Mouse (Mus musculus) thymus, postnatal 14 days (tissue): ENCODE measurements around the gene Camk2n2.
"Not testable (repeated sequence)": the region's sequence is repeated elsewhere in the genome, so short reads cannot be mapped to it uniquely, and the experiment has no call there.

Experiments used
- DNase-seq: peaks from one replicate; pipeline ENCODE4 v3.0.0; 2021

The Camk2n2 gene

GRCm38 (mm10) chr16:20621191-20621990, at the start of gene Camk2n2:
Gene Camk2n2, minus strand, starts transcription at chr16:20621287.
- DNase-seq = peak; percentile 59

DNA sequence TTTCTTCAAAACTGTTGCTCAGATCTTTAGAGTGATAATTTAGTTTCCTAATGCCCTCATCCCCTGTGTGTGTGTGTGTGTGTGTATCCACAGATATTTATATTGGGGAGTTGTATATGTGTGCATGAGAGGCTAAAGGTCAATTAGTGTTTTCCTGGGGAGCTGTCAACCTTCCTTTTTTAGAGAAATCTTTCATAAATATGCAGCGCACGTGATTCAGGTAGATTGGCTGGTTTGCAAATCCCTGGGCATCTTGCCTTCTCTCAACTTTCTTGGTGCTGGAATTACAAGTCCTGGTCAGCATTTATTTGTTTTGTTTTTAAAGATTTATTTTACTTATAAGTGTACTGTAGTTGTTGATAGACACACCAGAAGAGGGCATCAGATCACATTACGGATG, 49.2 kb upstream of the Camk2n2 start:
- DNase-seq = no peak

GRCm38 (mm10) chr16:20668013-20668412, 46.9 kb upstream of the Camk2n2 start, which contains the start of gene Eif4g1:
Gene Eif4g1, plus strand, starts transcription at chr16:20668313.
- not testable (repeated sequence) for DNase-seq

GRCm38 (mm10) chr16:20657661-20658060, 36.6 kb upstream of the Camk2n2 start:
- DNase-seq = no peak

DNA sequence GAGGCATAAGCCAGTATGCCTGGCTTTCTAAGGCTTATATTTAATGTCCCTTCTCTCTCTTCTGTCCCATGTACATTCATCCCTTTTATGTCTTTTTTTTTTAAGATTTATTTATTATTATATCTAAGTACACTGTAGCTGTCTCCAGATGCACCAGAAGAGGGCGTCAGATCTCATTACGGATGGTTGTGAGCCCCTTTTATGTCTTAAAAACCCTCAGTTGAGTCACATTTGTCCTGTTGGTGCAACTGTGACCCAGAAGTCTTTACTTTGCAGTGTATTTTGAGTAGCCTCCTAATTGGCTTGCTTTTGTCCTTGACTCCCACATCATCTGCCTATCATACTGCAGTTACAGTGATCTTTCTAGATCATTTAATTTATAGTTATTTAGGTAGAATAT, 32.2 kb upstream of the Camk2n2 start:
- no peak for DNase-seq

DNA sequence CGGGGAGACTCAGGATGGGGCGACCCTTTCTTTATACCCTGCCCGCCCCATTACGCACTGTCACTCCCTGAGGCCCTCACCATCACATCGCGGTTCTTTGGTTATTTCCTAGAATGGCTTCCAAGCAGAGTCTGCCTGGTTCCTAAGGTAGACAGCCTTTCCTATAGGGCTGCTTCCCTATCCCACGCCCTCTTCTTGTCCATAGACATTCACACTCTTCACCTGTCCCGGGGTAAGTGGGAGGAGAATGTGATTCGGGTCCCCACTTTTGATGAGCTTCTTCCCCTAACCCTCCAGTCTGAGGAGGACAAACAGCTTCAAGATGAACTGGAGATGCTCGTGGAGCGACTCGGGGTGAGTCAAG, 30.8 kb upstream of the Camk2n2 start:
- no peak for DNase-seq

GRCm38 (mm10) chr16:20651076-20651946, 30.2 kb upstream of the Camk2n2 start, which contains the start of gene Psmd2:
Gene Psmd2, plus strand, starts transcription at chr16:20651652.
- peak; percentile 96 for DNase-seq

- DNase-seq = no peak
Observed at GRCm38 (mm10) chr16:20643911-20644310, 22.8 kb upstream of the Camk2n2 start.

DNA sequence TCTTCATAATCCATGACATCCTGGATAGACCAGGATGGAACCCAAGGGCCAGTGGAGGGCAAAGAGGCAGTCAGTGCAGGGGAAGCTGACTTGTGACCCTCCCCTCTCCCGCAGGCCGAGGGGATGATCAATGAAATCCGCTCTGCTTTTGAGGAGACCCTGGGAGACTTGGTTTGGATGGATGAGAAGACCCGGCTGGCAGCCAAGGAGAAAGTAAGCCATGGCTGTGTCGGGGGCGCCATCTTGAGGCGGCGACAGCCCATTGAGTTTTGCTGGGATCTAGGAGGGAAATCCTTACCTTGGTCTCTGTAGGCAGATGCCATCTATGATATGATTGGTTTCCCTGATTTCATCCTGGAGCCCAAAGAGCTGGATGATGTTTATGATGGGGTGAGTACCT, 21.1 kb upstream of the Camk2n2 start:
- peak; percentile 72 for DNase-seq

GRCm38 (mm10) chr16:20638367-20638766, 17.3 kb upstream of the Camk2n2 start:
- DNase-seq = no peak

- no peak for DNase-seq
Observed at GRCm38 (mm10) chr16:20637410-20637809, 16.3 kb upstream of the Camk2n2 start.

- peak; percentile 24 for DNase-seq
Observed at GRCm38 (mm10) chr16:20629731-20630634, 8.9 kb upstream of the Camk2n2 start, which contains the start of gene Ece2. Gene Ece2, plus strand, starts transcription at chr16:20629828.

- no peak for DNase-seq
Observed at GRCm38 (mm10) chr16:20628871-20629391, 7.8 kb upstream of the Camk2n2 start.

GRCm38 (mm10) chr16:20623211-20623610, 2.1 kb upstream of the Camk2n2 start:
- DNase-seq = no peak

DNA sequence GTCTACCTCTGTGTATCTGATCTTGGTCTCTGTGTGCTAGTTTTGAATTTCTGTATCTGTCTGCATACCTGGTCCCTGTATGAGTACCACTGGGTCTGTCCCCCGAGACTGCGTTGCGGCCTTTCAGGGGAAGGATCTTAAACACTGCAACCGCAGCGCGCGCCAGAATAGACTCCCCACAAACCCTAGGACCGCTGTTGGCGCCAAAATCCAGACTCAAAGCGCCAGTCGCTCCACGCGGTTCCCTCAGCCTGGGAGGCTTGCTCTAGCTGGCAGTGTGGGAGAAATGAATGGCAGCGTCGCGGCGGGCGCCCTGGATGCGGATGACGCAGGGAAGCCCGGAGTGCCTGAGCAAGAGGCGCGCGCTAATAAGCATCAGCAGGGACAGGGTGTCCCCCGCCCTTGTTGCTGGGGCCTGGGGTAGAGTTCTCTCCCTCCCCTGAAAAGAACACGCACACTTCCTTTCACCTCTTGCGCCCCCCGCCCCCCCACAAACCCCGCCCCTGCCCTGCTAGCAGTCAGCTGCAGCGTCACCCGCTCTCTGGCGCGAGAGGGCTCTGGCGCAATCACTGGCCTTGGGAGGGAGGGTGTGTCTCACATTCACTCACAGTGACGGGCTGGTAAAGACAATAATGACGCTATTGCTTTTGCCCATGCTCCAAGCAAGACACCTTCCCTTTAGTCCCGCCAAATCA, 1.1 kb upstream of the Camk2n2 start:
- DNase-seq = peak; percentile 32

DNA sequence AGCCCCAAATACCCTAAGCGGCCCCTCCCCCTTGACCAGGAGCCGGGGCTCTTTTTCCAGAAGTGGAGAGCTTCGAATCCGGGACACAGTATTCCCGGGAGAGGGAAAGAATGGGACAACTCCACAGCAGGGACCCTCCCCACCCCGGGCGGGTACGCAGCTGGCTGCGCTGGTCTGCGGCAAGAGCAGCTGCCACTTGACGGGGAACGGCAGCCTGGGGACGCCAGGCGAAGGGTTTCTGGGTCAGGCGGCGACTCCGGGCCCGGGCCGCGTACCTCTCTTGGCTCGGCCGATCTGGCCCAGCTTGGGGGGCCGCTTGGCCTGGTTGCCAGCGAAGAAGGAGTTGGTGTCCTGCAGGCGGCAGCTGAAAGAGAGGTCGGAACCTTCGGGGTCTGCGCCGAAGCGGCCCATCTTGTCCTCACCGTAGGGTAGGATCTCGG, 316 bp downstream of the Camk2n2 start:
- no peak for DNase-seq

- no peak for DNase-seq
Observed at GRCm38 (mm10) chr16:20620399-20620735, 720 bp downstream of the Camk2n2 start.

DNA sequence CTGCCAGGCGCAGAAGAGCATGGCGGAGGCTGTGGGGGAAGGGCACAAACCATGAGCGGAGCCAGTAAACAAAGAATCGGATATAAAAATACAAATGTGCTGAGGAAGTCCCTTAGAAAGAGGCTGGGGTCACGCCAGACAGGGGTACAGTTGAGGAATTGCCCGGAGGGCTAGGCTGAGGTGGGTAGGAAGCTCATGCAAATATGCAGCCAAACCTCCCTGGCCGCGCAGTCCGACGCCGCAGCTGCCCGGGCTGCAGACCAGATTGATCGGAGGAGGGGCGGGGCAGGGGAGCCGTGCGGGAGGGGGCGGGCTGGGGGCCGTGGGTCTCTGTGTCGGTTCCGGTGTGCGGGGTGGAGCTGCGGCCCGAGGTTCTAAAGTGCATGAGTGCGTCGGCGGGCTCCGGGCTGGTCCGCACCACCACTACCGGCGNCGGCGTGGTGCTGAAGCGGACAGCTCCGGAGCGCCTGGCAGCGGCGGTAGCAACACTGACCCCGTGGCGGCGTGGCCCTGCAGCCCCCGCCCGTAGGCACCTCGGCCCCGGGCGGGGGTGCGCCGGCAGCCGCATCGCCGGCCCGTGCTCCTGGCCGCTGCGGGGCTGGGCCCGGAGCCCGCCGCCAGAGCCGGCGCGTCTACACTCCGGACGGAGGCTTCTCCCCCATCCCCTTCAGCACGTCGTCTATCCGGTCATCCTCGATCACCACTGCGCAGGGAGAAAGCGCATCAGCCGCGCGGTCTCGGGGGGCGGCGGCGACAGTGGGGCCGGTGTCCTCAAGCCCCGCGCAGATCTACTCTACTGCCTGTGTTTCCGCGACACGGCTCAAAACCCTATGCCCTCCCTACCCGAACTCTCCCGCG, 1.3 kb downstream of the Camk2n2 start:
- peak; percentile 11 for DNase-seq

- DNase-seq = peak; percentile 85
Observed at GRCm38 (mm10) chr16:20611357-20612227, 9.5 kb downstream of the Camk2n2 start, which contains the start of the genes Eef1akmt4, Gm49333 and Alg3. Gene Eef1akmt4, plus strand, starts transcription at chr16:20611593. Gene Gm49333, plus strand, starts transcription at chr16:20611610. Gene Alg3, minus strand, starts transcription at chr16:20611735.
